Mouse (Mus musculus): Measurements from ENCODE around the gene Sprr1b. TPM values are rescaled to one million over a fixed set of nuclear protein-coding genes. Genes with fewer than 3 reads are reported as not detected.

The Sprr1b gene
- total and polyA plus RNA-seq, 2 experiments, result not detected

DNA sequence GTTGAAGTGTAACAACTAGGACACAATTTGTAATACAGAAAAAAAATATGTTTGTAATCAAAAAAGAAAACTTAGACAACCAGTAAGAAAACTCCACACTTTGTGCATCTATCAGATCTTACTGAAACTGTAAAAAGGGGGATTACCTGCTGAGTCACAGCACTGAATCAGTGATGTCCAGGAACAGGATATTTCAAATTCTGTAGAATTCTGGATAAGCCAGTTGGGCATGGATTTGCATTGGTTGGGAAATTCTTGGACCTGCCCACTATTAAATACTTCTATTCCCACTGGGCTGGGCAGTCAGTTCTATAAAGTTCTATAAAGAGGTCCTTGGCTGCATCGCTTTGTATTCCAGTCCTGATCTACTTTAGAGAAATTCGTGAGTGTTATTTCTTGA, 20.8 kb downstream of the Sprr1b start, which contains the start of gene Sprr2j-ps:
TSS of gene Sprr2j-ps (plus strand) at position 301 of the 400 bp plus-strand sequence.
- DNase-seq (ENCODE audit: extremely low read depth, low read depth, low spot score), result no peak
- 92% methylated on average over 2 of the region's 2 CpGs for WGBS
- TF ChIP-seq CTCF (IDR thresholded peaks at IDR 0.05; ENCODE audit: low read depth, low read length), result no peak
- TF ChIP-seq POLR2A (IDR thresholded peaks at IDR 0.05; ENCODE audit: extremely low read depth, insufficient read depth, low read length), result no peak

DNA sequence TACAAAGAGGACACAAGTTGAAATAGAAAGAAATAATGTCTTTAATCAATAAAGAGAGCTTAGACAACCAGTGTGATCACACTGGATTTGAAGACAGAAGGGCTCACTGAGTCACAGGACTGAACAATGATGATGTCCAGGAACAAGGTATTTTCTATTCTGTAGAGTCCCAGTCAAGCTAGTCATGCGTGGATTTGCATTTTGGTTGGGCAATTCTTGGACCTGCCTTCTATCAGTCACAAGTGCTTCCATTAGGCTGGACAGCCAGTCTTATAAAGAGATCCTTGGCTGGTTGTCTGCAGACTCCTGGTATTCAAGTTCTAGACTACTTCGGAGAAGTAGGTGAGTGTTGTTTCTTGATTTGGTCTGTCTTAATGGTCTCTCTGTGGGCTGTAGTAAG, 30.9 kb downstream of the Sprr1b start, which contains the start of gene Sprr2i:
TSS of gene Sprr2i (plus strand) at position 301 of the 400 bp plus-strand sequence.
- no peaks in the 10 kb centered on the region for H3K79me2 ChIP-seq (ENCODE audit: control insufficient read depth, insufficient read depth, low read length)

More for the DNA sequence above, 20.8 kb downstream of the Sprr1b start, which contains the start of gene Sprr2j-ps:
- H3K4me3 ChIP-seq (ENCODE audit: insufficient read depth, low read depth, low read length), result no peak within 1 kb of the TSS
- H3K36me3 ChIP-seq (ENCODE audit: control insufficient read depth, insufficient read depth, low read length), result no peaks in the 10 kb centered on the region
- no peaks in the 10 kb centered on the region for H3K27me3 ChIP-seq (ENCODE audit: control insufficient read depth, insufficient read depth, low read length)
- no peak within 1 kb of the TSS for H3K9ac ChIP-seq (ENCODE audit: low read depth, low read length)
- no peaks in the 10 kb centered on the region for H3K4me1 ChIP-seq (ENCODE audit: control insufficient read depth, insufficient read depth, low read length)
- no peak within 1 kb of the TSS for H3K27ac ChIP-seq (replicated peaks; ENCODE audit: insufficient read depth, low read depth, low read length)
- H3K79me2 ChIP-seq (ENCODE audit: control insufficient read depth, insufficient read depth, low read length), result no peaks in the 10 kb centered on the region

DNA sequence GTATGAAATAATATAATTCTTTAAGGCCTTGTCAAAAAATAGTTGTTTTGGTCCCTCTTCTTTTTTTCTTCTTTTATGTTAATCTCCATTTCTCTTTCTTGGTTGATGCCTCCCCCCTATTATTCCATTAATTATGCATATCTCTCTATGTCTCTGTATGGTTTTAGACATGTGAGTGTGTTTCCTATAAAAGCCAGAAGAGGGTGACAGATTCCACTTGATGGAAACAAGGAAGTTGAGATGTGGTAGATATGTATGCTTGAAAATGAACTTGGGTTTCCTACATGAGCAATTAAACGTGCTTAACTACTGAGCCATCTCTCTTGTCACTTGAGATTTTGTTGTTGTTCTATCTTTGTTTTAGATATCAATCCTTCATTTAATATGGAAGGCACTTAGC, 44.3 kb downstream of the Sprr1b start:
- TF ChIP-seq CTCF (IDR thresholded peaks at IDR 0.05; ENCODE audit: low read depth, low read length), result no peak
- no peak for TF ChIP-seq POLR2A (IDR thresholded peaks at IDR 0.05; ENCODE audit: extremely low read depth, insufficient read depth, low read length)
- H3K27ac ChIP-seq (replicated peaks; ENCODE audit: insufficient read depth, low read depth, low read length), result no peak overlapping the region
- H3K4me1 ChIP-seq (ENCODE audit: control insufficient read depth, insufficient read depth, low read length), result no peaks in the 10 kb centered on the region
- WGBS, result 42% methylated on average over 1 of the region's 1 CpGs
- H3K4me3 ChIP-seq (ENCODE audit: insufficient read depth, low read depth, low read length), result no peak overlapping the region
- peak; percentile 4 for DNase-seq (ENCODE audit: extremely low read depth, low read depth, low spot score)
- H3K79me2 ChIP-seq (ENCODE audit: control insufficient read depth, insufficient read depth, low read length), result no peaks in the 10 kb centered on the region
- H3K9ac ChIP-seq (ENCODE audit: low read depth, low read length), result no peak overlapping the region
- H3K36me3 ChIP-seq (ENCODE audit: control insufficient read depth, insufficient read depth, low read length), result no peaks in the 10 kb centered on the region
- H3K27me3 ChIP-seq (ENCODE audit: control insufficient read depth, insufficient read depth, low read length), result no peaks in the 10 kb centered on the region

More for the DNA sequence above, 30.9 kb downstream of the Sprr1b start, which contains the start of gene Sprr2i:
- TF ChIP-seq POLR2A (IDR thresholded peaks at IDR 0.05; ENCODE audit: extremely low read depth, insufficient read depth, low read length) (no peak), CTCF (IDR thresholded peaks at IDR 0.05; ENCODE audit: low read depth, low read length) (no peak)
- H3K36me3 ChIP-seq (ENCODE audit: control insufficient read depth, insufficient read depth, low read length), result no peaks in the 10 kb centered on the region
- no peaks in the 10 kb centered on the region for H3K4me1 ChIP-seq (ENCODE audit: control insufficient read depth, insufficient read depth, low read length)
- no peaks in the 10 kb centered on the region for H3K27me3 ChIP-seq (ENCODE audit: control insufficient read depth, insufficient read depth, low read length)
- H3K4me3 ChIP-seq (ENCODE audit: insufficient read depth, low read depth, low read length), result no peak within 1 kb of the TSS
- no peak for DNase-seq (ENCODE audit: extremely low read depth, low read depth, low spot score)
- WGBS, result 89% methylated on average over 2 of the region's 2 CpGs
- no peak within 1 kb of the TSS for H3K9ac ChIP-seq (ENCODE audit: low read depth, low read length)
- no peak within 1 kb of the TSS for H3K27ac ChIP-seq (replicated peaks; ENCODE audit: insufficient read depth, low read depth, low read length)

Other genes with a start within 250 kb of the Sprr1b start
- not detected in 2 replicates for gene Sprr2a1, start 223.0 kb downstream of the Sprr1b start, total RNA-seq (2014; rRNA removed)
- gene Sprr2a1, start 223.0 kb downstream of the Sprr1b start, polyA plus RNA-seq (2012; rRNA removed), result 0.06 TPM in 1 of 2 replicates, not detected in the other
- gene Sprr2a2, start 222.9 kb downstream of the Sprr1b start, total RNA-seq (2014; rRNA removed), result 0.40 TPM in 1 of 2 replicates, not detected in the other
- gene Sprr2a2, start 222.9 kb downstream of the Sprr1b start, polyA plus RNA-seq (2012; rRNA removed), result 6.9 and 12.2 TPM in 2 replicates
- gene Sprr2a3, start 153.4 kb downstream of the Sprr1b start, total RNA-seq (2014; rRNA removed), result not detected in 2 replicates
- gene Sprr2a3, start 153.4 kb downstream of the Sprr1b start, polyA plus RNA-seq (2012; rRNA removed), result 0.39 TPM in 1 of 2 replicates, not detected in the other
- not detected in 2 replicates for gene Sprr2b, start 122.2 kb downstream of the Sprr1b start, total RNA-seq (2014; rRNA removed)
- not detected in 2 replicates for gene Sprr2b, start 122.2 kb downstream of the Sprr1b start, polyA plus RNA-seq (2012; rRNA removed)
- not detected in 2 replicates for gene Sprr2d, start 99.6 kb downstream of the Sprr1b start, total RNA-seq (2014; rRNA removed)
- gene Sprr2d, start 99.6 kb downstream of the Sprr1b start, polyA plus RNA-seq (2012; rRNA removed), result not detected in 2 replicates
- not detected in 2 replicates for gene Sprr2e, start 86.6 kb downstream of the Sprr1b start, total RNA-seq (2014; rRNA removed)
- gene Sprr2e, start 86.6 kb downstream of the Sprr1b start, polyA plus RNA-seq (2012; rRNA removed), result not detected in 2 replicates
- gene Sprr2f, start 73.6 kb downstream of the Sprr1b start, total RNA-seq (2014; rRNA removed), result not detected in 2 replicates
- gene Sprr2f, start 73.6 kb downstream of the Sprr1b start, polyA plus RNA-seq (2012; rRNA removed), result not detected in 2 replicates
- not detected in 2 replicates for gene Sprr2h, start 53.1 kb downstream of the Sprr1b start, total RNA-seq (2014; rRNA removed)
- not detected in 2 replicates for gene Sprr2h, start 53.1 kb downstream of the Sprr1b start, polyA plus RNA-seq (2012; rRNA removed)
- gene Sprr2i, start 30.8 kb downstream of the Sprr1b start, total RNA-seq (2014; rRNA removed), result not detected in 2 replicates
- gene Sprr2i, start 30.8 kb downstream of the Sprr1b start, polyA plus RNA-seq (2012; rRNA removed), result not detected in 2 replicates
- gene Sprr2j-ps, start 20.7 kb downstream of the Sprr1b start, total RNA-seq (2014; rRNA removed), result not detected in 2 replicates
- gene Sprr2j-ps, start 20.7 kb downstream of the Sprr1b start, polyA plus RNA-seq (2012; rRNA removed), result not detected in 2 replicates
- gene Gm9774, start 9.4 kb downstream of the Sprr1b start, total RNA-seq (2014; rRNA removed), result 1.6 and 1.7 TPM in 2 replicates
- 4.2 and 5.0 TPM in 2 replicates for gene Gm9774, start 9.4 kb downstream of the Sprr1b start, polyA plus RNA-seq (2012; rRNA removed)
- not detected in 2 replicates for gene Sprr2k, start 6.2 kb downstream of the Sprr1b start, total RNA-seq (2014; rRNA removed)
- not detected in 2 replicates for gene Sprr2k, start 6.2 kb downstream of the Sprr1b start, polyA plus RNA-seq (2012; rRNA removed)
- not detected in 2 replicates for gene Sprr3, start 19.9 kb upstream of the Sprr1b start, total RNA-seq (2014; rRNA removed)
- gene Sprr3, start 19.9 kb upstream of the Sprr1b start, polyA plus RNA-seq (2012; rRNA removed), result not detected in 2 replicates
- not detected in 2 replicates for gene Sprr1a, start 47.1 kb upstream of the Sprr1b start, total RNA-seq (2014; rRNA removed)
- gene Sprr1a, start 47.1 kb upstream of the Sprr1b start, polyA plus RNA-seq (2012; rRNA removed), result not detected in 2 replicates
- not detected in 2 replicates for gene Sprr4, start 61.7 kb upstream of the Sprr1b start, total RNA-seq (2014; rRNA removed)
- not detected in 2 replicates for gene Sprr4, start 61.7 kb upstream of the Sprr1b start, polyA plus RNA-seq (2012; rRNA removed)
- not detected in 2 replicates for gene 2310046K23Rik, start 95.7 kb upstream of the Sprr1b start, total RNA-seq (2014; rRNA removed)
- gene 2310046K23Rik, start 95.7 kb upstream of the Sprr1b start, polyA plus RNA-seq (2012; rRNA removed), result not detected in 2 replicates
- not detected in 2 replicates for gene Ivl, start 134.9 kb upstream of the Sprr1b start, total RNA-seq (2014; rRNA removed)
- gene Ivl, start 134.9 kb upstream of the Sprr1b start, polyA plus RNA-seq (2012; rRNA removed), result not detected in 2 replicates
- not detected in 2 replicates for gene Smcp, start 150.2 kb upstream of the Sprr1b start, total RNA-seq (2014; rRNA removed)
- gene Smcp, start 150.2 kb upstream of the Sprr1b start, polyA plus RNA-seq (2012; rRNA removed), result 0.17 TPM in 1 of 2 replicates, not detected in the other
- not detected in 2 replicates for gene 2210017I01Rik, start 168.7 kb upstream of the Sprr1b start, total RNA-seq (2014; rRNA removed)
- not detected in 2 replicates for gene 2210017I01Rik, start 168.7 kb upstream of the Sprr1b start, polyA plus RNA-seq (2012; rRNA removed)
- not detected in 2 replicates for gene Lce6a, start 182.9 kb upstream of the Sprr1b start, total RNA-seq (2014; rRNA removed)
- gene Lce6a, start 182.9 kb upstream of the Sprr1b start, polyA plus RNA-seq (2012; rRNA removed), result not detected in 2 replicates
- gene Lce1a1, start 209.5 kb upstream of the Sprr1b start, total RNA-seq (2014; rRNA removed), result not detected in 2 replicates
- not detected in 2 replicates for gene Lce1a1, start 209.5 kb upstream of the Sprr1b start, polyA plus RNA-seq (2012; rRNA removed)
- not detected in 2 replicates for gene Lce1b, start 218.1 kb upstream of the Sprr1b start, total RNA-seq (2014; rRNA removed)
- not detected in 2 replicates for gene Lce1b, start 218.1 kb upstream of the Sprr1b start, polyA plus RNA-seq (2012; rRNA removed)
- not detected in 2 replicates for gene Lce1a2, start 231.5 kb upstream of the Sprr1b start, total RNA-seq (2014; rRNA removed)
- not detected in 2 replicates for gene Lce1a2, start 231.5 kb upstream of the Sprr1b start, polyA plus RNA-seq (2012; rRNA removed)
- not detected in 2 replicates for gene Lce1c, start 240.5 kb upstream of the Sprr1b start, total RNA-seq (2014; rRNA removed)
- gene Lce1c, start 240.5 kb upstream of the Sprr1b start, polyA plus RNA-seq (2012; rRNA removed), result not detected in 2 replicates
- not detected in 2 replicates for gene Lce1d, start 248.4 kb upstream of the Sprr1b start, total RNA-seq (2014; rRNA removed)
- gene Lce1d, start 248.4 kb upstream of the Sprr1b start, polyA plus RNA-seq (2012; rRNA removed), result not detected in 2 replicates